Mouse (Mus musculus) hindbrain, embryonic 10.5 days (tissue): ENCODE results near the gene Lpgat1. TPM values are rescaled to one million over a fixed set of nuclear protein-coding genes. Genes with fewer than 3 reads are reported as not detected.

Experiments
- DNase-seq: peaks from one replicate; pipeline ENCODE4 v3.0.0-alpha.2; 2017; ENCODE audit warnings: low spot score
- H3K27ac ChIP-seq: fragments of 300-500 bp; sonication (generic); 2 replicates; pipeline ENCODE4 v1.5.1; 2016; ENCODE audit warnings: mild to moderate bottlenecking, moderate library complexity
- H3K27me3 ChIP-seq: fragments of 300-500 bp; sonication (generic); 2 replicates; pipeline ENCODE4 v1.6.1; 2016; ENCODE audit warnings: mild to moderate bottlenecking; ENCODE audit not compliant: poor library complexity, insufficient read depth, severe bottlenecking
- H3K36me3 ChIP-seq: fragments of 300-500 bp; sonication (generic); 2 replicates; pipeline ENCODE4 v1.6.1; 2016; ENCODE audit warnings: mild to moderate bottlenecking, moderate library complexity
- H3K4me1 ChIP-seq: fragments of 300-500 bp; sonication (generic); replicated peaks from 2 replicates; pipeline ENCODE4 v1.6.1; 2016; ENCODE audit warnings: mild to moderate bottlenecking
- H3K4me3 ChIP-seq: fragments of 300-500 bp; sonication (generic); 2 replicates; pipeline ENCODE4 v1.5.1; 2016; ENCODE audit warnings: mild to moderate bottlenecking, moderate library complexity
- H3K9me3 ChIP-seq: fragments of 300-500 bp; sonication (generic); 2 replicates; pipeline ENCODE4 v1.6.1; 2016; ENCODE audit warnings: mild to moderate bottlenecking, moderate library complexity
- WGBS: fragments of 180-500 bp; shearing (Covaris S2); methylation state at CpG from one replicate; pipeline ENCODE4 v1.1.7; 2016; 5-methylcytosine and 5-hydroxymethylcytosine counted together
- polyA plus RNA-seq: library from polyadenylated mRNA; unstranded; fragments of >200 nt; fragmentation: Nextera tagmentation; extraction: Ambion mirVana; gene quantifications from 2 replicates; pipeline ENCODE4 v1.2.1, GENCODE M21; 2016

Lpgat1 gene
- polyA plus RNA-seq, 1 experiment from 2014 or later, result 18.5 TPM

- H3K27ac ChIP-seq, result no peak overlapping the region
- no peak overlapping the region for H3K4me3 ChIP-seq
- peaks cover 15% of the 10 kb centered on the region; the same call in 1 of the 2 replicates for H3K9me3 ChIP-seq
- H3K27me3 ChIP-seq, result no peaks in the 10 kb centered on the region
- WGBS, result 85% methylated on average over 7 of the region's 7 CpGs
- DNase-seq, result no peak
- no peaks in the 10 kb centered on the region for H3K4me1 ChIP-seq
- no peaks in the 10 kb centered on the region for H3K36me3 ChIP-seq
Measured at GRCm38 (mm10) chr1:191793888-191794532, 76.4 kb downstream of the Lpgat1 start.

- Histone ChIP-seq H3K27ac (no peak overlapping the region), H3K9me3 (peaks cover 6% of the 10 kb centered on the region; the same call in 1 of the 2 replicates), H3K27me3 (no peaks in the 10 kb centered on the region), H3K36me3 (no peaks in the 10 kb centered on the region), H3K4me3 (no peak overlapping the region), H3K4me1 (no peaks in the 10 kb centered on the region)
- WGBS, result 92% methylated on average over 4 of the region's 4 CpGs
- DNase-seq, result no peak
Measured at GRCm38 (mm10) chr1:191796238-191796896, 78.7 kb downstream of the Lpgat1 start.

GRCm38 (mm10) chr1:191802093-191802819 is 84.6 kb downstream of the Lpgat1 start:
- Histone ChIP-seq H3K36me3 (no peaks in the 10 kb centered on the region), H3K9me3 (peaks cover 14% of the 10 kb centered on the region; the same call in 1 of the 2 replicates), H3K27me3 (no peaks in the 10 kb centered on the region), H3K4me3 (no peak overlapping the region), H3K4me1 (peaks cover 12% of the 10 kb centered on the region), H3K27ac (no peak overlapping the region)
- no peak for DNase-seq
- 66% methylated on average over 9 of the region's 9 CpGs for WGBS

GRCm38 (mm10) chr1:191802820-191803655 is 85.4 kb downstream of the Lpgat1 start:
- Histone ChIP-seq H3K9me3 (peaks cover 14% of the 10 kb centered on the region; the same call in 1 of the 2 replicates), H3K4me3 (no peak overlapping the region), H3K4me1 (peaks cover 12% of the 10 kb centered on the region), H3K27ac (no peak overlapping the region), H3K27me3 (no peaks in the 10 kb centered on the region), H3K36me3 (no peaks in the 10 kb centered on the region)
- WGBS, result 75% methylated on average over 10 of the region's 10 CpGs
- no peak for DNase-seq

GRCm38 (mm10) chr1:191804747-191805146 is 87.1 kb downstream of the Lpgat1 start:
- DNase-seq, result no peak
- H3K27ac ChIP-seq, result no peak overlapping the region
- no peak overlapping the region for H3K4me3 ChIP-seq
- no peaks in the 10 kb centered on the region for H3K27me3 ChIP-seq
- WGBS, result 72% methylated on average over 5 of the region's 5 CpGs
- H3K36me3 ChIP-seq, result no peaks in the 10 kb centered on the region
- peaks cover 12% of the 10 kb centered on the region for H3K4me1 ChIP-seq
- 0 out of 2 replicates have a peak, but pooled peaks cover 8% of the 10 kb centered on the region for H3K9me3 ChIP-seq

- WGBS, result 79% methylated on average over 6 of the region's 6 CpGs
- peaks cover 12% of the 10 kb centered on the region for H3K4me1 ChIP-seq
- H3K27me3 ChIP-seq, result no peaks in the 10 kb centered on the region
- no peak overlapping the region for H3K4me3 ChIP-seq
- no peak for DNase-seq
- H3K27ac ChIP-seq, result no peak overlapping the region
- no peaks in the 10 kb centered on the region for H3K36me3 ChIP-seq
- H3K9me3 ChIP-seq, result 0 out of 2 replicates have a peak, but pooled peaks cover 8% of the 10 kb centered on the region
Measured at GRCm38 (mm10) chr1:191805788-191806187, 88.2 kb downstream of the Lpgat1 start.

GRCm38 (mm10) chr1:191806740-191807139 is 89.1 kb downstream of the Lpgat1 start:
- Histone ChIP-seq H3K27me3 (no peaks in the 10 kb centered on the region), H3K36me3 (no peaks in the 10 kb centered on the region), H3K4me3 (no peak overlapping the region), H3K9me3 (0 out of 2 replicates have a peak, but pooled peaks cover 8% of the 10 kb centered on the region), H3K4me1 (peaks cover 12% of the 10 kb centered on the region), H3K27ac (no peak overlapping the region)
- WGBS, result 94% methylated on average over 4 of the region's 4 CpGs
- no peak for DNase-seq

- H3K27me3 ChIP-seq, result no peaks in the 10 kb centered on the region
- no peak overlapping the region for H3K4me3 ChIP-seq
- no peak for DNase-seq
- H3K9me3 ChIP-seq, result 0 out of 2 replicates have a peak, but pooled peaks cover 8% of the 10 kb centered on the region
- H3K36me3 ChIP-seq, result no peaks in the 10 kb centered on the region
- no peak overlapping the region for H3K27ac ChIP-seq
- H3K4me1 ChIP-seq, result peaks cover 3% of the 10 kb centered on the region; the same call in 1 of the 2 replicates
- 91% methylated on average over 7 of the region's 7 CpGs for WGBS
Measured at GRCm38 (mm10) chr1:191807979-191808378, 90.3 kb downstream of the Lpgat1 start.

GRCm38 (mm10) chr1:191808688-191809223 is 91.1 kb downstream of the Lpgat1 start:
- no peaks in the 10 kb centered on the region for H3K36me3 ChIP-seq
- H3K27me3 ChIP-seq, result no peaks in the 10 kb centered on the region
- H3K9me3 ChIP-seq, result 0 out of 2 replicates have a peak, but pooled peaks cover 8% of the 10 kb centered on the region
- WGBS, result 89% methylated on average over 12 of the region's 12 CpGs
- 0 out of 2 replicates have a peak, but pooled peaks cover 2% of the 10 kb centered on the region for H3K4me1 ChIP-seq
- H3K4me3 ChIP-seq, result no peak overlapping the region
- H3K27ac ChIP-seq, result no peak overlapping the region
- no peak for DNase-seq

- Histone ChIP-seq H3K9me3 (0 out of 2 replicates have a peak, but pooled peaks cover 3% of the 10 kb centered on the region), H3K27ac (no peak overlapping the region), H3K36me3 (no peaks in the 10 kb centered on the region), H3K4me1 (peaks cover 8% of the 10 kb centered on the region), H3K4me3 (no peak overlapping the region), H3K27me3 (no peaks in the 10 kb centered on the region)
- DNase-seq, result no peak
- 89% methylated on average over 12 of the region's 12 CpGs for WGBS
Measured at GRCm38 (mm10) chr1:191811774-191812173, 94.1 kb downstream of the Lpgat1 start.

GRCm38 (mm10) chr1:191812949-191813691 is 95.5 kb downstream of the Lpgat1 start:
- no peak overlapping the region for H3K27ac ChIP-seq
- no peaks in the 10 kb centered on the region for H3K9me3 ChIP-seq
- no peak for DNase-seq
- no peak overlapping the region for H3K4me3 ChIP-seq
- H3K36me3 ChIP-seq, result no peaks in the 10 kb centered on the region
- no peaks in the 10 kb centered on the region for H3K27me3 ChIP-seq
- WGBS, result 86% methylated on average over 13 of the region's 13 CpGs
- peaks cover 13% of the 10 kb centered on the region for H3K4me1 ChIP-seq
